Mouse (Mus musculus) stomach, postnatal 0 days (tissue): ENCODE measurements around the gene Slc22a17. TPM values are rescaled to one million over a fixed set of nuclear protein-coding genes. Genes with fewer than 3 reads are reported as not detected.

ENCODE experiments used
- ATAC-seq: fragments of 200-750 bp; cut with Nextera tagmentation; 2 replicates; pipeline ENCODE4 v1.8.0; 2017; ENCODE audit not compliant: low FRiP score, low TSS enrichment
- DNase-seq: peaks from one replicate; pipeline ENCODE4 v3.0.0-alpha.2; 2016; ENCODE audit warnings: low spot score
- H3K27ac ChIP-seq: fragments of 300-500 bp; sonication (generic); replicated peaks from 2 replicates; pipeline ENCODE4 v1.5.1; 2014; ENCODE audit warnings: mild to moderate bottlenecking, control low read depth
- H3K27me3 ChIP-seq: fragments of 300-500 bp; sonication (generic); 2 replicates; pipeline ENCODE4 v1.6.1; 2014; ENCODE audit warnings: low read length; ENCODE audit not compliant: control insufficient read depth, insufficient read depth
- H3K36me3 ChIP-seq: fragments of 300-500 bp; sonication (generic); 2 replicates; pipeline ENCODE4 v1.6.1; 2014; ENCODE audit warnings: low read length, mixed read lengths; ENCODE audit not compliant: control insufficient read depth, insufficient read depth
- H3K4me1 ChIP-seq: fragments of 300-500 bp; sonication (generic); replicated peaks from 2 replicates; pipeline ENCODE4 v1.6.1; 2014; ENCODE audit warnings: antibody characterized with exemption; ENCODE audit not compliant: control insufficient read depth, insufficient read depth
- H3K4me2 ChIP-seq: fragments of 300-500 bp; sonication (generic); replicated peaks from 2 replicates; pipeline ENCODE4 v1.6.1; 2014; ENCODE audit warnings: low read depth, mild to moderate bottlenecking, control low read depth, moderate library complexity
- H3K4me3 ChIP-seq: fragments of 300-500 bp; sonication (generic); 2 replicates; pipeline ENCODE4 v1.5.1; 2014; ENCODE audit warnings: low read depth, low read length, control low read depth
- H3K9ac ChIP-seq: fragments of 300-500 bp; sonication (generic); 2 replicates; pipeline ENCODE4 v1.6.1; 2014; ENCODE audit warnings: mild to moderate bottlenecking, low read length, control low read depth, mixed read lengths
- H3K9me3 ChIP-seq: fragments of 300-500 bp; sonication (generic); 2 replicates; pipeline ENCODE4 v1.6.1; 2016; ENCODE audit warnings: low read length; ENCODE audit not compliant: control insufficient read depth
- CTCF ChIP-seq: IDR thresholded peaks from 2 replicates; pipeline ENCODE4 v1.5.1; 2016; ENCODE audit warnings: antibody characterized with exemption, low read depth, mild to moderate bottlenecking, moderate library complexity
- EP300 ChIP-seq: optimal IDR thresholded peaks from 2 replicates; pipeline ENCODE3; 2016; ENCODE audit warnings: antibody characterized with exemption
- WGBS: fragments of 180-500 bp; shearing (Covaris S2); extraction: QIAGEN DNeasy Blood & Tissue Kit; methylation state at CpG from one replicate; pipeline ENCODE4 v1.1.7; 2014; 5-methylcytosine and 5-hydroxymethylcytosine counted together
- polyA plus RNA-seq: library from polyadenylated mRNA; unstranded; fragments of >200 nt; fragmentation: Nextera tagmentation; extraction: Ambion mirVana; gene quantifications from 2 replicates; pipeline ENCODE4 v1.2.1, GENCODE M21; 2015

The Slc22a17 gene
- polyA plus RNA-seq, 1 experiment from 2014 or later: 15.4 TPM

DNA sequence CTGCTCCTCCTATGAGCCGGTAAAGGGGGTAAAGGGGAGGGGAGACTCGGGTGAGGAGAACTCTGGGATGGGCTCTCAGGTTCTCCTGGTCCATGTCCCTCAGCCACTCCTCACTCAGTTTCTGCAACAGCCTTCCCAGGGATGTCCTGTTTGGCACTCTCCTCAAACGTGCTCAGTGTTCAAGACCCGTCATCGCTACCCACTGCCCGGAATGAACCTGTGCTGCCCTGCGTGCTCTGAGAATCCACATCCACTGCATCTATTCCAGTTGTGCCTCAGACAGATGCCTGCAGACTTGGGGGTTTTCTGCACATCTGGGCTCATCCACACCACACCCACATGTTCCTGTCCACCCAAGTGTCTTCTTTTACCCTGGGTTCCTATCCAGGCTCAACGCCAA lies 29.5 kb upstream of the Slc22a17 start:
- no peaks in the 10 kb centered on the region for H3K36me3 ChIP-seq
- no peak overlapping the region for H3K4me2 ChIP-seq
- H3K4me1 ChIP-seq: no peaks in the 10 kb centered on the region
- H3K27me3 ChIP-seq: no peaks in the 10 kb centered on the region
- H3K4me3 ChIP-seq: no peak overlapping the region
- ATAC-seq: no peak
- no peak overlapping the region for H3K27ac ChIP-seq
- TF ChIP-seq CTCF (no peak), EP300 (no peak)
- no peaks in the 10 kb centered on the region for H3K9me3 ChIP-seq
- DNase-seq: no peak
- WGBS: 91% methylated on average over 8 of the region's 8 CpGs
- no peak overlapping the region for H3K9ac ChIP-seq

DNA sequence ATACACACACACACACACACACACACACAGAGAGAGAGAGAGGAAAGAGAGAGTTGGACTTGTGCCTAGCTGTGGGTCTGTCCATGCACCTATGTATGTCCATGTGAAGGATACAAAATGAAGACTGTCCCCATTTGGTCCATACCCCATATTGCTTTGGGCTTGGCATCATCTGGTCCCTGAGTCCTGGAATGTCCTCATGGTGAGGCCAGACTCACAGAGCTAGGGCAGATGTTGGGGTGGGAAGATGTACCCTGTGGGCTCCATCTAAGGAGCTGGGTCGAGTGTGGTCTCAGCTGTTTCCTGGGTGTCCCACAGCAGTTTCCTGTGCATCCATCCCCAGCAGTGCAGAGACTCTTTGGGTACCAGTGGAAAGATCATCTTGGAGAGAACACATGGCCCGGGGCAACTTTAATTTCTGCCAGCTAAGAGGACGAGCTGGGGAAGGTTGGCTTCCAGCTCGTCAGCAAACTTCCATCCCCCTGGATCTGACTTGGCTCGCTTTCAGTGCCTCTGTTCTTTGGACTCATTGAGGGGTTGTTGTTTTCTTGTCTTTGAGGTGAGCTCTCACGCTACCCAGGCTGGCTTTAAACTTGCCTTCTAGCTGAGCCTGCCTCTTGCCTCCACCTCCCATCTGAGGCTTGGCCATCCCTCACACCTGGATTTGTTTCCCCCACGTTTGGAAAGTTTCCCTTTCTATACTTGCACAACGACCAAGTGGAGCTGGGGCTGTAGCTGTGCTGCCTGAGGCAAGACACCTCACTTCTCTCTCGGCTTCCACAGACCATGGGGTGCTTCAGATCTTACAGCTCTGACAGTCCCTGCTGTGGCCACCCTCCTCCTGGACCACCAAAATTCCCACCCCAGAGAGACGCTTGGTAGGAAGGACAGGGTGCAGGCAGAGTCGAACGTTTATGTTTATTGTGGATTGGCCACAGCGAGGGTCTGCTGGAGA lies 28.4 kb upstream of the Slc22a17 start:
- no peak overlapping the region for H3K27ac ChIP-seq
- no peaks in the 10 kb centered on the region for H3K27me3 ChIP-seq
- no peak overlapping the region for H3K4me3 ChIP-seq
- H3K9ac ChIP-seq: no peak overlapping the region
- H3K9me3 ChIP-seq: no peaks in the 10 kb centered on the region
- no peak for TF ChIP-seq CTCF
- no peak for TF ChIP-seq EP300
- DNase-seq (no peak), ATAC-seq (no peak)
- 59% methylated on average over 13 of the region's 13 CpGs for WGBS
- no peak overlapping the region for H3K4me2 ChIP-seq
- no peaks in the 10 kb centered on the region for H3K4me1 ChIP-seq
- no peaks in the 10 kb centered on the region for H3K36me3 ChIP-seq

- ATAC-seq (no peak), DNase-seq (no peak)
- Histone ChIP-seq H3K4me3 (no peak overlapping the region), H3K36me3 (no peaks in the 10 kb centered on the region), H3K9ac (no peak overlapping the region), H3K27ac (no peak overlapping the region), H3K4me1 (no peaks in the 10 kb centered on the region), H3K4me2 (no peak overlapping the region), H3K9me3 (no peaks in the 10 kb centered on the region), H3K27me3 (no peaks in the 10 kb centered on the region)
- TF ChIP-seq CTCF: no peak
- WGBS: 66% methylated on average over 3 of the region's 3 CpGs
These were observed 27.2 kb upstream of the Slc22a17 start for GRCm38 (mm10) chr14:54940176-54940530.

- Histone ChIP-seq H3K27ac (no peak overlapping the region), H3K36me3 (no peaks in the 10 kb centered on the region), H3K9me3 (no peaks in the 10 kb centered on the region), H3K4me3 (no peak overlapping the region), H3K4me1 (no peaks in the 10 kb centered on the region), H3K27me3 (no peaks in the 10 kb centered on the region), H3K9ac (no peak overlapping the region), H3K4me2 (no peak overlapping the region)
- peak; percentile 95 for TF ChIP-seq CTCF
- no peak for TF ChIP-seq EP300
- ATAC-seq (peak; percentile 76), DNase-seq (peak; percentile 79)
- 56% methylated on average over 12 of the region's 12 CpGs for WGBS
These were observed 26.7 kb upstream of the Slc22a17 start for GRCm38 (mm10) chr14:54939434-54940175.

DNA sequence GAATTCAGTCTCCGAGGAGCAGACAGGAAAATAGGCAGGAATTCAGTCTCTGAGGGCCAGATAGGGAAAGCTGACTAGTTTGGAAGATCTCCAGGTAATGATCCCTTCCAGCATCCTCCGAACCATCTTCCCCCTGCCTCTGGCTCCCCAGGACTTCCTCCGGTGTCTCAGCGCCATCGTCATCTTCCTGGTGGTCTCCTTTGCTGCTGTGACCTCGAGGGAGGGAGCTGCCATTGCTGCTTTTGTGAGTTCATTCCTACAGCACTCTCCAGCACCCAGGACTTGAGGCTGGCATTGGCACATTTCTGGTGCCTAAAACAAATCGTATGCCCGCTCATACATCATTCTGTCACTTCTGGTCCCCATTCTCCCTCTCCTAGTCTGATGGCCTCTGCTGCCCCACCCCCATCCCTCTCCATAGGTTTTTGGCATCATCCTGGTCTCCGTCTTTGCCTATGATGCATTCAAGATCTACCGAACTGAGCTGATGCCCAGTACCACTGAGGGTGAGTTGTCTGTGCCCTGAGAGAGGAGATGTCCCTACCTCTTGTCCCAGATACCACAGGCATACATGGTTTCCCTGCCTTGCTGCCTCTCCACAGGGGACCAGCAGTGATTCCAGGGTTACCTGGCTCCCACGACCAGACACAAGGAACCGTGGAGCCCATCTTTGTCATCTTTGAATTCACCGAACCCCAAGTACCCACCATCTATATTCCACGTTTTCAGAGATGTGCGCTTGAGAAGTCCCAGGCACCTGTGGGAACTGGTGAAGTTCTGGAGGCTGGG lies 25.7 kb upstream of the Slc22a17 start:
- Histone ChIP-seq H3K4me2 (no peak overlapping the region), H3K27ac (no peak overlapping the region), H3K9me3 (no peaks in the 10 kb centered on the region), H3K4me3 (no peak overlapping the region), H3K9ac (no peak overlapping the region), H3K36me3 (no peaks in the 10 kb centered on the region), H3K27me3 (no peaks in the 10 kb centered on the region), H3K4me1 (no peaks in the 10 kb centered on the region)
- ATAC-seq (no peak), DNase-seq (no peak)
- 79% methylated on average over 15 of the region's 15 CpGs for WGBS
- TF ChIP-seq EP300: no peak
- no peak for TF ChIP-seq CTCF
